Mouse (Mus musculus): Measurements from ENCODE around the gene Lbx2. TPM values are rescaled to one million over a fixed set of nuclear protein-coding genes. Genes with fewer than 3 reads are reported as not detected.

The Lbx2 gene
- polyA plus RNA-seq, 1 experiment from 2014 or later: 0.81 TPM

DNA sequence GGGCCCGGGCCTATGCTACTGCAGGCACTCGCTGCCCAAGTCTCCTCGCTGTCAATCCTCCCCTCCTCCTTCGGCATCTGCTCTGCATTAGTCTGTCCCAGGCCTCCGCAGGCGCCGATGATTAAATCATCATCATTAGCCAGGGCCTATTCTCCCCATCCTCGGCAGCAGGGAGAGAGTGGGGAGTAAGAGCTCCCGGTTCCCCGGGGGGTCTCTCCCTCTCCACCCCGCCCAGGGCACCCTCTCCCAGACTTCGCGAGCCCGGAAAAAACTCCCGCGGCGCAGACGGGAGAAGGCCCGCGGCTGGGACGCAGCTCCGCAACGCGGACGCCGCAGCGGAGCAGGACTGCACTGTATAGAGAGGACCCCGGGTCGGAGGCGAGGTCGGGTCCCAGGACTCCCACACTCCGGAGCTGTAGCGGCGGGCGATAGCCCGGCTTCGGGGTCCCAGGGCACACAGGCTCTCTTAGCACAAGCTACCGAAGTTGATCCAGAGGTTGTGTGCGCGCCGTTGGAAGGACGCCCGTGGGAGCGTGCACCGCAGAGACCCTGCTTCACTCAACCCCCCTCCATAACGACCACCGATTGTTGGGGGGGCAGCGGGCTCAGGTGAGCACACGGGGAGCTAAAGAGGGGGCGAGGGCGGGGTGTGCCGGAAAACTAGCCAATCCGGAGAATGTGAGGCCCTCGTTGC, 8.4 kb upstream of the Lbx2 start, which contains the start of gene Pcgf1:
Gene Pcgf1, plus strand, starts transcription at position 240 of the 694 bp plus-strand sequence.
- ATAC-seq (ENCODE audit: low FRiP score, low read depth): peak; percentile 97
- peaks cover 50% of the 10 kb centered on the region for H3K27me3 ChIP-seq
- peaks cover 26% of the 10 kb centered on the region for H3K36me3 ChIP-seq
- peak within 1 kb of the TSS; percentile 76 for H3K9ac ChIP-seq
- peaks cover 14% of the 10 kb centered on the region for H3K4me1 ChIP-seq
- peak within 1 kb of the TSS; percentile 65 for H3K27ac ChIP-seq
- no peaks in the 10 kb centered on the region for H3K9me3 ChIP-seq
- H3K4me2 ChIP-seq (replicated peaks): peak within 1 kb of the TSS; percentile 96
- peak within 1 kb of the TSS; percentile 77 for H3K4me3 ChIP-seq
- WGBS: under 1% methylated on average over 54 of the region's 54 CpGs

DNA sequence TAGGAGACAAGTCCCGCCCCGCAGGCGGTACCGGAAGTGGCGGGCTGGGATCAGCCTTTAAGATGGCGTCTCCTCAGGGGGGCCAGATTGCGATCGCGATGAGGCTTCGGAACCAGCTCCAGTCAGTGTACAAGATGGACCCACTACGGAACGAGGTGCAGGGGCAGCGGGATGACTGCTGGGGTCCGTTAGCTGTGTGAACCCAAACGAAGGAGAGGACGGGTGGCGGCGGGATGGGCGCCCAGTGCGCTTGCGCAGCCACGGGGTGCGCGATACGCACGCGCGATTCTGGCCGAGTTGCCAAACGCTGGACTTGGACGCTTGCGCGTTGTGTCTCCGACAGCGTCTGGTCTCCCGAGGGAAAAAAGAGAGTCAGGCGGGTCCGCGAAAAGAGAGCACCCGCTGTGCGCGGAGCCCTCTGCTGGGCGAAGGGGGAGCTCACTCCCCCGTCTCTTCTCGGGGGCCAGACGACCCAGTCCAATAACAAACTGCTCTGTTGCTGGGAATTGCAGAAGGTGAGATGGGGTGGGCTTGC, 7.8 kb upstream of the Lbx2 start:
- Histone ChIP-seq H3K4me2 (replicated peaks) (peak overlapping the region; percentile 96), H3K4me1 (peaks cover 14% of the 10 kb centered on the region), H3K9ac (peak overlapping the region; percentile 76), H3K9me3 (no peaks in the 10 kb centered on the region), H3K4me3 (peak overlapping the region; percentile 77), H3K36me3 (peaks cover 26% of the 10 kb centered on the region), H3K27me3 (peaks cover 50% of the 10 kb centered on the region), H3K27ac (peak overlapping the region; percentile 64; the same call in 1 of the 2 replicates)
- ATAC-seq (ENCODE audit: low FRiP score, low read depth): peak; percentile 90
- under 1% methylated on average over 46 of the region's 46 CpGs for WGBS

DNA sequence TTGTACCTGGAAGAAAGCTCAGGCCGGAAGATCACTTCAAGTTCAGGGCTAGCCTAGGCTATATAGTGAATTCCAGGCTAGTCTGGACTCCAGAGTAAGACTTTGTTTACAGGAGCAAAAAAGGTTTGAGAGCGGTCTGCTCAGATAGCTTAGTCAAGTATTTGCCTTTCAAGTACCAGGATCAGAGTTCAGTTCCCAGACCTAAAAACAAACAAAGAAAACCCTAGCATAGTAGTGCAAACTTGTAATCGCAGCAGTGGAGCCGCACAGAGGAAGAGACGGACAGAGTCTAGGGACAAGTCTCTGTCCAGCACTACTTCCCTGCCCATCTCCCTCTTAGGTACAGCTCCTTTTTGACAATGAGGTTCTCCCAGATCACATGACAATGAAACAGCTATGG, 6.0 kb upstream of the Lbx2 start:
- Histone ChIP-seq H3K4me1 (peaks cover 27% of the 10 kb centered on the region), H3K9me3 (no peaks in the 10 kb centered on the region), H3K36me3 (peaks cover 26% of the 10 kb centered on the region), H3K9ac (no peak overlapping the region), H3K4me3 (no peak overlapping the region), H3K27me3 (peaks cover 50% of the 10 kb centered on the region), H3K27ac (no peak overlapping the region), H3K4me2 (replicated peaks) (no peak overlapping the region)
- no peak for ATAC-seq (ENCODE audit: low FRiP score, low read depth)
- WGBS: 97% methylated on average over 5 of the region's 5 CpGs

DNA sequence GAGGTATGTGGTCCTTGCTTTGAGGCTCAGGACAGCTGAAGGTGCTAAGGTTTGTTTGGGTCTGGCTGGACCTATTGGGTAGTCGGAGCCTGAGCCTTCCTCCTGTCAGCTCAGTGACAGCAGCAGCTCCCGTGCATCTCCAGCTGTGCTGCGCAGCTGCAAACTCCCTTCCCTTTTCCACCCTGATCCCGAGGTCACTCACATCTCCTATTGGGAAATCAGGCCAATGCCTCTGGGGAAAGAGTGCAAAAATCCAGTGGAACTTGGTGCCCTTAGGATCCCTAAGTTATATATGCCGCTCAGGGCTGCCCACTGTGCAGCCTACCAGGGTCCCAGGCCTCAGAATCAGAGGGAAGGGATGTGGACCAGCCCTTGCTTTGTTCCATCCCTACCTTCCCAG, 2.7 kb upstream of the Lbx2 start:
- Histone ChIP-seq H3K36me3 (peaks cover 26% of the 10 kb centered on the region), H3K4me2 (replicated peaks) (no peak overlapping the region), H3K9me3 (no peaks in the 10 kb centered on the region), H3K4me1 (peaks cover 52% of the 10 kb centered on the region), H3K4me3 (no peak overlapping the region), H3K27ac (no peak overlapping the region), H3K9ac (no peak overlapping the region), H3K27me3 (peaks cover 67% of the 10 kb centered on the region)
- 24% methylated on average over 5 of the region's 5 CpGs for WGBS
- no peak for ATAC-seq (ENCODE audit: low FRiP score, low read depth)

DNA sequence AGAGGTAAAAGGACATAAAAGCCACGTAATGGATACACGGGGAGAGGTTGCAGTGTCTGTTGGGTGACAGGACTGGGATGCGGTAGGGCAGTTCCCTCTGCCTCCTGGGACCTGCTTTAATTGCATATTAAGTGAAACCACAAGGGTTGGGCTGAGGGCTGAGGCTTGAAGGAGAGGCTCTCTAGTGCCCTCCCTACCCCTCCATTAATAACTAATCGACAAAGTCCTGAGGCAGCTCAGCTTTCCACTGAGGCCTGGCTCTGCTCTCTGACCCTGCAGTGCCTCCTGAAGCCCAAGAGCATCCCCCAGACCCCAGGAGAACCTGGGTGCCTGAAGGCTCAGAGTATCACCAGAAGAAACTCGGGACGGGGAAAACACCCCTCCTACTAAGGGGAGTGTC, 1.7 kb upstream of the Lbx2 start:
- no peak overlapping the region for H3K27ac ChIP-seq
- ATAC-seq (ENCODE audit: low FRiP score, low read depth): no peak
- H3K36me3 ChIP-seq: peaks cover 26% of the 10 kb centered on the region
- H3K27me3 ChIP-seq: peaks cover 76% of the 10 kb centered on the region
- 3% methylated on average over 6 of the region's 6 CpGs for WGBS
- peaks cover 44% of the 10 kb centered on the region for H3K4me1 ChIP-seq
- H3K9ac ChIP-seq: no peak overlapping the region
- no peak overlapping the region for H3K4me2 ChIP-seq (replicated peaks)
- no peak overlapping the region for H3K4me3 ChIP-seq
- no peaks in the 10 kb centered on the region for H3K9me3 ChIP-seq

DNA sequence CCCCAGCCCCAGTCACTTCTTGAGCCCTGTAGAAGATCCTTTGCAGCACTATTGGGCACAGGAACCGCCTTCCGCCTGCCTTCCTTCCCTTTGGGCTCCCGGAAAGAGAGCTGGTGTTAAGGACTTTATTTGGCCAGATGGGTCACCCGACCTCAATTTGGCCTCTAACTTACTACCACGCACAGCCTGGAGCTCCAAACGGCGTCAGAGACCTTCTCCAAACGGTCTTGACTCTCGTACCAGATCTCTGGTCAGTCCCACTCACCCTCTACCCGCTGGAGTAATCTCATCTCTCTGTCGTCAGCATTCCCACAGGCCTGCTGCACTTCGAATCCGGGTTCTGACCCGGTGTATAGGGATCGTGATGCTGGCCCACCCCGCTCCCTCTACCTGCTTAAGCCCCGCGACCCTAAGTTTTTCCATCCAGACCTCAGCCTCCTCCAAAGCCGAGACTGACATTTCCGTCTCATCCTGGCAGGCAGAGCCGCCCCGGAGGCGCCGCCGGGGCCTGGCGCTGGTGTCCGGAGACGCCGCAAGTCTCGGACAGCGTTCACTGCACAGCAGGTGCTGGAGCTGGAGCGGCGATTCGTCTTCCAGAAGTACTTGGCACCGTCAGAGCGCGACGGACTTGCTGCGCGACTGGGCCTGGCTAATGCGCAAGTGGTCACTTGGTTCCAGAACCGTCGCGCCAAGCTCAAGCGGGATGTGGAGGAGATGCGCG, 1.2 kb downstream of the Lbx2 start:
- Histone ChIP-seq H3K27ac (no peak overlapping the region), H3K4me3 (peak overlapping the region; percentile 23), H3K4me2 (replicated peaks) (peak overlapping the region; percentile 52), H3K9me3 (no peaks in the 10 kb centered on the region), H3K36me3 (peaks cover 4% of the 10 kb centered on the region), H3K4me1 (peaks cover 43% of the 10 kb centered on the region), H3K9ac (peak overlapping the region; percentile 13), H3K27me3 (peaks cover 93% of the 10 kb centered on the region)
- 2% methylated on average over 47 of the region's 47 CpGs for WGBS
- no peak for ATAC-seq (ENCODE audit: low FRiP score, low read depth)

DNA sequence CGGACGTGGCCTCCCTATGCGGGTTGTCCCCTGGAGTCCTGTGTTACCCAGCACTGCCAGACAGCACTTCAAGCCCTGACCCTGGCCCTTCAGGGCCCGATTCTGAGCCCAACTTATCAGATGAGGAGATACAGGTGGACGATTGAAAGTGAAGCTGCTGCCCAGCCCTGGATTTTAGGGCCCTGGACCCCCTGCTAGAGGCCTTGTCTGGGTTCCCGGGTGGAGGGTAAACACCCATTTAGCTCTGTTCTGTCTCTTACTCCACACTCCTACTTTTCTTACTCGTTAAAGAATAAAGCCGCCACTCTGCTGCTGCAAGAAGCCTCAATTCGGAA, 1.7 kb downstream of the Lbx2 start:
- 9% methylated on average over 9 of the region's 9 CpGs for WGBS
- no peaks in the 10 kb centered on the region for H3K36me3 ChIP-seq
- peaks cover 92% of the 10 kb centered on the region for H3K27me3 ChIP-seq
- peaks cover 43% of the 10 kb centered on the region for H3K4me1 ChIP-seq
- H3K4me3 ChIP-seq: peak overlapping the region; percentile 23; the same call in 1 of the 2 replicates
- no peak overlapping the region for H3K27ac ChIP-seq
- peak overlapping the region; percentile 52 for H3K4me2 ChIP-seq (replicated peaks)
- peak overlapping the region; percentile 13 for H3K9ac ChIP-seq
- no peak for ATAC-seq (ENCODE audit: low FRiP score, low read depth)
- H3K9me3 ChIP-seq: no peaks in the 10 kb centered on the region

DNA sequence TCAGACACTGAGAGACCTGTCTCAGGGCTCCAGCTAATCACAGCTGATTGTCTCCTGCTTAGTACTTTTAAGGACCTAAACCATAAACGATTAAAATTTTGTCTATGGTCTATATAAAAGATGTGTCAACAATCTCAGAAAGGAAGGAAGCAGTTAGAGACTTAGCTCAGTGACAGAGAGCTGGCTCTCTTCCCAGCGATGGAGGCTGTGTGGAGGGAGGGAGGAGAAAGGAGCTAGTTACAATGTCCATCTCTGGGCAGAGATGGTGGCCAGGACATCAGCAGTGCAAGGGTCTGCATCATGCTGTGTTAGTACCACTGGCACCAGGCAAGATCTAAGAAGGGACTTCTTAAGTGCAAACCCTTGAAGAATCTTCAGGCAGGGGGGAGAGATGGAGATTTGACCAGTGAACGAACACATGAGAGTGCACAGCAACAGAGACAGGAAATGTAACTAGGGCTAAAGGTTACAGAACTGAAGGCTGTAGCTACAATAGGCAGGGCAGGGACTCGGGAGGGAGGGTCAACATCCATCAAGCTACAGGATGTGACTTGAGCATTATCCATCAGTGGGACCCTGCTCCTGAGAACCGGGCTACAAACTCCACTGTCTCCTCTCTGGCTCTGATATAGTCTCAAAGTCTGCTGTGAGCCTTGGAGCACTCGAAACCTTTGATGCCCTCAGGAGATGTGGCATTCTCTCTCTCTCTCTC, 6.4 kb downstream of the Lbx2 start:
- no peaks in the 10 kb centered on the region for H3K36me3 ChIP-seq
- H3K4me3 ChIP-seq: no peak overlapping the region
- ATAC-seq (ENCODE audit: low FRiP score, low read depth): no peak
- peaks cover 46% of the 10 kb centered on the region for H3K27me3 ChIP-seq
- WGBS: 38% methylated on average over 6 of the region's 6 CpGs
- 0 out of 2 replicates have a peak, but pooled peaks cover 3% of the 10 kb centered on the region for H3K9me3 ChIP-seq
- peaks cover 8% of the 10 kb centered on the region for H3K4me1 ChIP-seq
- no peak overlapping the region for H3K9ac ChIP-seq
- H3K4me2 ChIP-seq (replicated peaks): no peak overlapping the region
- H3K27ac ChIP-seq: no peak overlapping the region

DNA sequence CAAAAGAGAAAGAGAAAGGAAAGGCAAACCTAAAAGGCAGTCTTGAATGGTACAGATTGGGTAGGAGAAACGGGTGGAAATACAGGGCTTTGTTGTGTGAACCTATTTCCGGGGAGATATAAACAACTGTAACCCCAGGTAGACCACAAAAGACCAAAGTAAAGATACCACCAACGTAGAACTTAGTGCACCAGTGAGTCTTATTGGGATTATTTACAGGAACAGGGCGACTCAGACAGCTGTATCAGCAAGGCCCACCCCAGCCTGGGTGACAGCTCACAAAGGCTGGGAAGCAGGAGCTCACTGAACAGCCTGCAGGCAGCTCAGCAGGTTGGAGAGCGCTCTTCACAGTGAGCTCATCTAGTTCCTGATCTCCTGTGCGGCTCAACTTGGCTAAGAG, 9.8 kb downstream of the Lbx2 start:
- 53% methylated on average over 6 of the region's 6 CpGs for WGBS
- H3K36me3 ChIP-seq: no peaks in the 10 kb centered on the region
- H3K9ac ChIP-seq: no peak overlapping the region
- peaks cover 15% of the 10 kb centered on the region for H3K27me3 ChIP-seq
- no peak overlapping the region for H3K4me3 ChIP-seq
- ATAC-seq (ENCODE audit: low FRiP score, low read depth): no peak
- 0 out of 2 replicates have a peak, but pooled peaks cover 3% of the 10 kb centered on the region for H3K9me3 ChIP-seq
- H3K4me2 ChIP-seq (replicated peaks): no peak overlapping the region
- H3K4me1 ChIP-seq: no peaks in the 10 kb centered on the region; the same call in 1 of the 2 replicates
- H3K27ac ChIP-seq: no peak overlapping the region

DNA sequence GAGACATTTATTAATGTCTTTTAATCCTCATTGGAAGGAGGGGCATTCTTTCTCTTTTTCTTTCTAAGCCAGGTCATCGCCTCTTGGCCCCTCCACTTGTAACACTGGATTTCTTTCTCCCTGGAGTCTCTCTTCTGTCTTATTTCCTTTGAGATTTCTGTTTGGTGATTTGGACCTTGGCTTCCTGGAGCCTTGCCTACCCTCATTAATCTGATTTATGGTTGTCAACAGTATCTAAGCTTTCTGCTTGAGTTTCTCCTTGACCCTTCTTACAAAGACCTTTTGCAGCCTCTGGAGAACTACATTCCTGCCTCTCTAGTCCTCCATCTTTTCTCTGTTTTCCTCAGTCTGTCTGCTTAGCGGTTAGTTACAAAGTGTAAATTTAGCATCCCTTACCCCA, 12.2 kb downstream of the Lbx2 start:
- ATAC-seq (ENCODE audit: low FRiP score, low read depth): no peak
- Histone ChIP-seq H3K9me3 (0 out of 2 replicates have a peak, but pooled peaks cover 3% of the 10 kb centered on the region), H3K4me3 (no peak overlapping the region), H3K4me2 (replicated peaks) (no peak overlapping the region), H3K9ac (no peak overlapping the region), H3K27ac (no peak overlapping the region), H3K27me3 (peaks cover 2% of the 10 kb centered on the region; the same call in 1 of the 2 replicates), H3K4me1 (peaks cover 13% of the 10 kb centered on the region), H3K36me3 (no peaks in the 10 kb centered on the region)
- WGBS: 53% methylated on average over 2 of the region's 2 CpGs

DNA sequence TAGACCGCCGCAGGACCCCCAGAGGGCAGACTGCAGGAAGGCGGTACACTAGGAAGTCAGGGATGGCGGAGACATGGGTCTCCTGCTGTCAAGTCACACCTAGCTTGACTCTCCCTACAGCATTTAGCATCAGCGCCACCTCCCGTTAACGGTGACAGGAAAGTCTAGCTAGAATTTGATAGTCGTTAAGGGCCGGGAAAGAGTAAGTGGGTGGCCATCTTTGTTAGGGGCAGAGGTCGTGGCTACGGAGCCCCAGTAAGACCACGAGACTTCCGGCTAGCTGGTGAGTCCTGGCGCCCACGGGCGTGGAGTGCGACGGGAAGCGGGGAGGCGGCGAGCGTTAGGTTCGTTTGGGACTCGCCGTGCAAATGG, 15.1 kb downstream of the Lbx2 start, which contains the start of the genes Ccdc142 and Gm42688:
Gene Ccdc142, plus strand, starts transcription at position 286 of the 372 bp plus-strand sequence.
Gene Gm42688, plus strand, starts transcription at position 302 of the 372 bp plus-strand sequence.
- H3K36me3 ChIP-seq: 0 out of 2 replicates have a peak, but pooled peaks cover 3% of the 10 kb centered on the region
- ATAC-seq (ENCODE audit: low FRiP score, low read depth): peak; percentile 89
- H3K4me2 ChIP-seq (replicated peaks): peak within 1 kb of the TSS; percentile 99
- H3K27ac ChIP-seq: peak within 1 kb of the TSS; percentile 83
- peak within 1 kb of the TSS; percentile 77 for H3K4me3 ChIP-seq
- peaks cover 2% of the 10 kb centered on the region; the same call in 1 of the 2 replicates for H3K27me3 ChIP-seq
- H3K4me1 ChIP-seq: peaks cover 15% of the 10 kb centered on the region
- under 1% methylated on average over 25 of the region's 25 CpGs for WGBS
- no peaks in the 10 kb centered on the region for H3K9me3 ChIP-seq
- H3K9ac ChIP-seq: peak within 1 kb of the TSS; percentile 86

All from limb, embryonic 13.5 days (tissue).